Mouse (Mus musculus) E14TG2a.4 (cell line): ENCODE measurements around the gene Fbxl8.

Source experiments
- CTCF ChIP-seq: conservative IDR thresholded peaks from 2 replicates; pipeline ENCODE4 v1.5.1; 2014; ENCODE audit warnings: low read length
- NANOG ChIP-seq: IDR thresholded peaks from 2 replicates; pipeline ENCODE4 v1.6.1; 2014; ENCODE audit warnings: borderline replicate concordance, low read length, mixed read lengths

DNA sequence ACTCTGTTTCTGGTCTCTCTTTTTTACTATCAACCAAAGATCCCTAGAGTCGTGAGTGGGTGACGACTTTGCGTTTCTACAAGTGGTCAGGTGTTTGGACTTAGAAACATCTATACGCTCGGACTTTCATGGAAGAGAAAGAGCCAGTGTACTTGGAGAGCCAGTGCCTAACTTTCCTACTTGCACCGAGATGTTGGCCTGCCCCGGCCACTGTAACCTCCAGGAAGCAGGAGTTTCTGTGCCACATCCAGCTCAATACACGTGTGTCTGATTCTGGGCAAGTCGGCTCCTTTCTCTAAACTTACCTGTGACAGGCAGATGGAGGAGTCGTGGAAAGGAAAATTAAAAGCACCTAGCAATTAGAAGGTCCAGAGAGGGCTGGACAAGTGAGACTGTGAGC lies 11.4 kb downstream of the Fbxl8 start, which contains the start of gene Nol3:
- TF ChIP-seq NANOG (no peak), CTCF (no peak)
